Mouse (Mus musculus) ES-Bruce4 (cell line): ENCODE data around the gene Esp38. TPM values are rescaled to one million over a fixed set of nuclear protein-coding genes. Genes with fewer than 3 reads are reported as not detected.
"Not testable (repeated sequence)": the region's sequence is repeated elsewhere in the genome, so short reads cannot be mapped to it uniquely, and the experiment has no call there.

Source experiments
- H3K27ac ChIP-seq: 2 replicates; pipeline ENCODE4 v1.5.1; 2012; ENCODE audit warnings: low read length, inconsistent platforms; ENCODE audit not compliant: insufficient read depth
- H3K27me3 ChIP-seq: 2 replicates; pipeline ENCODE4 v1.6.1; 2012; ENCODE audit warnings: mild to moderate bottlenecking, low read length, inconsistent platforms; ENCODE audit not compliant: control insufficient read depth, poor library complexity, insufficient read depth, severe bottlenecking
- H3K36me3 ChIP-seq: 2 replicates; pipeline ENCODE4 v1.6.1; 2012; ENCODE audit warnings: inconsistent platforms, mild to moderate bottlenecking, low read length, moderate library complexity; ENCODE audit not compliant: control insufficient read depth, poor library complexity, insufficient read depth, severe bottlenecking
- H3K4me1 ChIP-seq: one replicate; pipeline ENCODE4 v1.8.1; 2011; ENCODE audit warnings: low read length; ENCODE audit not compliant: control insufficient read depth, insufficient read depth
- H3K4me3 ChIP-seq: 2 replicates; pipeline ENCODE4 v1.5.1; 2011; ENCODE audit warnings: low read depth, mild to moderate bottlenecking, low read length
- H3K9ac ChIP-seq: 2 replicates; pipeline ENCODE4 v1.6.1; 2012; ENCODE audit warnings: low read depth, mild to moderate bottlenecking, inconsistent platforms; ENCODE audit not compliant: poor library complexity, severe bottlenecking
- H3K9me3 ChIP-seq: replicated peaks from 2 replicates; pipeline ENCODE4 v1.6.1; 2012; ENCODE audit warnings: mild to moderate bottlenecking, low read length, inconsistent platforms; ENCODE audit not compliant: control insufficient read depth, poor library complexity, insufficient read depth, severe bottlenecking
- CTCF ChIP-seq: IDR thresholded peaks from one replicate; pipeline ENCODE4 v1.8.1; 2011; ENCODE audit warnings: low read depth, low read length
- EP300 ChIP-seq: IDR thresholded peaks from 2 replicates; pipeline ENCODE4 v1.6.1; 2011; ENCODE audit warnings: low read depth, low read length; ENCODE audit not compliant: insufficient read depth
- POLR2A ChIP-seq: IDR thresholded peaks from one replicate; pipeline ENCODE4 v1.8.1; 2011; ENCODE audit warnings: low read length; ENCODE audit not compliant: insufficient read depth
- polyA plus RNA-seq: library from polyadenylated mRNA; stranded (reverse); fragments of >200 nt; gene quantifications from 2 replicates; pipeline ENCODE4 v1.2.4, GENCODE M21; 2011; ENCODE audit warnings: low read depth; ENCODE audit not compliant: missing spikeins, insufficient read depth, insufficient read length

Esp38 gene
- not detected in 2 replicates for polyA plus RNA-seq

GRCm38 (mm10) chr17:39950220-39950619 lies at the start of gene Esp38:
Gene Esp38 (plus strand): TSS chr17:39950520.
- Histone ChIP-seq H3K4me1 (no peaks in the 10 kb centered on the region), H3K9ac (no peak within 1 kb of the TSS), H3K4me3 (no peak within 1 kb of the TSS), H3K9me3 (no peaks in the 10 kb centered on the region), H3K27me3 (no peaks in the 10 kb centered on the region), H3K27ac (no peak within 1 kb of the TSS), H3K36me3 (no peaks in the 10 kb centered on the region)
- TF ChIP-seq EP300 (no peak), POLR2A (no peak), CTCF (no peak)

GRCm38 (mm10) chr17:39902928-39903545 lies 47.3 kb upstream of the Esp38 start:
- H3K4me1 ChIP-seq, H3K9ac ChIP-seq, H3K27ac ChIP-seq, H3K9me3 ChIP-seq, H3K4me3 ChIP-seq, H3K27me3 ChIP-seq, H3K36me3 ChIP-seq: not testable (repeated sequence)

Other genes starting within 250 kb of the Esp38 start
- not detected in 2 replicates for gene AC192777.2, start 144.9 kb downstream of the Esp38 start, polyA plus RNA-seq